Mouse (Mus musculus): ENCODE measurements around the gene Bckdha.

Bckdha gene

GRCm38 (mm10) chr7:25681341-25682231 is 22.8 kb upstream of the Bckdha start:
- no peak for DNase-seq (ENCODE audit: low read depth, low spot score)

DNA sequence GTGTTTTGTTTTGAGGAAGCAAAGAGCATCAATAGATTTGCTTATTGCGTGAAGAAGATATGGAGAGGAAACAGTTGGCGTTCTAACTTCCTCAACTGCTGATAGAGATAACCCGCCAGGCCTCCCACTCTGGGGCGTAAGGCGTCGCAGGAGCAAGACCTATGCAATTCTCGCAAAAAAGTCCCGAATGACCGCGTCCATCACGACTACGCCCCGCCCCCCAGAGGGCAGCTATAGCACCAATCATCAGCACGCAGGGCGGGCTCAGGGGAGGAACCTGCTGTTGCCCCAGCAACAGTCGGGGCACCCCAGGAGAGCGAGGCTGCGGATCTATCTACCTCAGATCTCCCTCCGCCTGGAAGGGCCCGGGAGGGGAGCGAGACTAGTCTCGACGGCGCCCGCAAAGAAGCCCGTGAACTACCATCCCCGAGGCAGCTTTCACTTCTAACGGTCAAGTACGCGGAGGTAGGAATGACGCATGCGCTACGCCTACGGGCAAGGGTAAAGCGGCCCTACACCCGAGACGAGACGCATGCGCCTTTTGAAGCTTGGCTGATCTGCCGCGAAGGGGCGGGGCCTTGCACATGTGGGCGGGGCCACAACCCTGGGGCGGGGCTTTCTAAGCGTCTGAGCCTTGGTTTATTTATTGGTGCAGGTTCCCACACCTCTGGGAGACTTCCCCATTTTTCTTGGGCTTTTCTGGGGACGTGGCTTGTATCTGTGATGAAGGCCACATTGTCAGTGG is 21.9 kb upstream of the Bckdha start, which contains the start of gene B9d2:
Gene B9d2, plus strand, starts transcription at position 267 of the 745 bp plus-strand sequence.
- peak; percentile 91 for DNase-seq (ENCODE audit: low read depth, low spot score)

DNA sequence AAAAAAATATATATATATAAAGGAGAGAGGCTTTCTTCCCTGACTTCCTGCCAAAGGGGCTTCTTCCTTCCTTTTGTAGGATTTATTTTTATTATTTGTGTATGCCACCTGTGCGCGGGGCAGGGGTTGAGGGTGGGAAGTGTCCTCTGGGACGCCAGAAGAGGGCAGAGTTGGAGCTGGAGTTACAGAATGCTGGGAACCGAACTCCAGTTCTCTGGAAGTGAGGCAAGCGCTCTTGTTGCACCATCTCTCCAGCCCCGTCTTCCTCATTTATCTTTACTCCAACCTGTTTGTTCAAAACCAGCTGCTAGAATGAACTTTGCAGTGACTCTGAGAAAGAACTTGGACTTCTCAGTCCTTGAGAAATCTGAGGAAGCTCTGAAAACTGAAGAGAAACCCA is 21.2 kb upstream of the Bckdha start:
- no peak for DNase-seq (ENCODE audit: low read depth, low spot score)

DNA sequence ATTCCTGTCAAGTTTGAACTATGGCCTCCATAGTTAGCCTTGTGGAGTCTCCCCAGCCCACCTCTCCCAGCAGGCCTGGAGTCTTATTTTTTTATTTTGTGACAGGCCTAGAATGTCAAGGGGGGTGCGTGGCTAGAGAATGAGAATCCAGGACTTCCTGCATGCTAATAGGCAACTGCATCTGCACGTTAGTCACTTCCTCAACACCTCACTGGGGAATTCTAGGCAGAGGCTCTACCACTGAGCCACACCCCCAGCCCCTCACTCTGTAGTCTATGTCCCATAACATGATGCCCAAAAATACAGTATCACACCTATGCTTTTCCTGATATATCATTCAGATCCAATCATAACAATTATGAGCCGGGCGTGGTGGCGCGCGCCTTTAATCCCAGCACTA is 18.2 kb upstream of the Bckdha start:
- no peak for DNase-seq (ENCODE audit: low read depth, low spot score)

DNA sequence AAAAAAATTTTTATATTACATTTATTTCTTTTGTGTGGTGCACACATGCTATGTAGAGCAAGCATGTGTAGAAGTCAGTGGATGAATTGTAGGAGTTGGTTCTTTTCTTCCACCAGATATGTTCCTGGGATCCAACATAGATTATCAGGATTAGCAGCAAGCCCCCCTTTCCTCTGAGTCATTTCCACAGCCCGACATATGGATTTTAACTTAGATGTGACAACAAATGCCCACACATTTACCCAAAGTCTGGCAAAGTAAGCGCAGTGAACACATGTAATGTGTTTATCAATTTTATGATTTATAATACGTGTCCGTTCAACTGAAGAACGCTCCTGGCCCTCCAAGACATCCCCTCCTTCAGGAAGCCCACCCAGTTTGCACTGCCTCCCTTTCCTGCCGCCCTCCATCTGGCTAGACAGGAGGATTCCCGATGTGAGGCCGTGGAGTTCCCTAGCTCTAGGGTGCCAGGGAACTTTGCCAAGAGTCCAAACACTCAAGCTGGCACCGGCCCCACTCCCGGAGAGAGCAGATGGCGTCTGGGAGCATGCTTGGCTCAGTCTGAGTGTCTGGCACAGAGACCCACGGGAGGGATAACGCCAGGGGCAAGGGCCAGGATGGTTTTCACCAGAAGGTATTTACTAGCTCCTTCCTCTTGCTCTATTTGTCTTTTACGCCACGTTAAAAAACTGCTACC is 17.5 kb upstream of the Bckdha start:
- DNase-seq (ENCODE audit: low read depth, low spot score), result no peak

DNA sequence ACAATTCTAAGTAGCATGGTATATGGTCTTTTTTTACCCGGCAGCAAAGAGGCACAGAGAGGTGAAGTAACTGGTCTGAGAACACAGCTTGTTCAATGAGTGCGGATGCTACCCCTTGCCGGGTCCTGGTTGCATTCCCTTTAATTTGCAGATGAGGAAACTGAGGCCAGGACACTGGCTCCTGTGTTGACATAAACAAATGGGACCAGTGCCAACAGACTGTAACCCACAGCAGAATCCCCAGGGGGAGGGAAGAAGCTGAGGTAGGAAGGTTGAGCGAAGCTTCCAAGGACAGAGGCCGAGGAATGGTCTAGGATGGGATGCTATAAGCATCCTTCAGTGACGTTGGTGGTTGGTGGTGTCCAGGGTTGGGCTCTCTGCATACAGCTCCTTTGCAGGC is 16.6 kb upstream of the Bckdha start:
- DNase-seq (ENCODE audit: low read depth, low spot score), result no peak

DNA sequence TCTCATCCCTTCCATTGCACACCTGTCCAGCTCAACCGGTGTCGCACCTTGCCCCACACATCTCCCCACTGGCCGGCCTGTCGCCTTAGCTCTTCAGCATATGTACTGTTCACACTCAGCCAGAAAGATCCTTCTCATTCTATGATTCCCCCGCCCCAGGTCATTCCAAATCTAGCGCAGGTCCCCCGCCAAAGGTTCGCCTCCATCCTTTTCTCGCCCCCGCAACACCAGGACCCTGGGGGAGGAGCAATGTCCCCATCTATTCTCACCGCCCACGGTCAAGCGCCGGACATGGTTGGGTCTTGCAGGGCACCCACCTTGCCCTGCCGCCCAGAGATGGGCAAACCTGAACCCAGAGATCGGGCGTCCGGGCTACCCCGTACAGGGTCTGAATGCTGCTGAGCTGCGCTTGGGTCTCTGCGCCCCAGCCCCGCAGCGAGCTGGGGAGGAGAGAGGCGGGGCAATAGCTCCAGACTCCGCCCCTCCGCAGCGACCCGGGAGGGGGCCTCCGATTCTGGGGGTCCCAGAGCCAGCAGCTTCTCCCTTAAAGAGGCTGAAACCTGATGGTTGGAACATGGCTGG is 16.0 kb upstream of the Bckdha start, which contains the start of gene Tmem91:
Gene Tmem91, minus strand, starts transcription at position 448 of the 582 bp plus-strand sequence.
- DNase-seq (ENCODE audit: low read depth, low spot score), result no peak

GRCm38 (mm10) chr7:25674297-25674696 is 15.5 kb upstream of the Bckdha start:
- no peak for DNase-seq (ENCODE audit: low read depth, low spot score)

DNA sequence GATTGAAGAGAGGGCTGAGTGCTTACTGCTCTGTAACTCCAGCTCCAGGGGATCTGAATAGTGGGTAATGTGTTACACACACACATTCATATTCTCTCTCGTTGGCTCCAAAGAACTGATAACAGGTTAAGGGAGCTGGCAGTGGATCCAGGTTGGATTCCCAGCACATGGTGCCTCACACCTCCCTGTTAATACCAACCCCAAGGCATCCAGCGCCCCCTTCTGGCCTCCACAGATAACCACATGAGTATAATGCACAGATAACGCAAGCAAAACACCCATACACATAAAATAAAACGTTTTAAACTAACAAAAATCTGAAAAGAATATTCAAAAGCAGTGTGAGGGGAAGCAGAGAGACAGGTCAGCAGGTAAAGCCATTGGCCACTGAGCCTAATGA is 13.7 kb upstream of the Bckdha start:
- no peak for DNase-seq (ENCODE audit: low read depth, low spot score)

- DNase-seq (ENCODE audit: low read depth, low spot score), result no peak
Measured at GRCm38 (mm10) chr7:25671686-25672085, 12.9 kb upstream of the Bckdha start.

DNA sequence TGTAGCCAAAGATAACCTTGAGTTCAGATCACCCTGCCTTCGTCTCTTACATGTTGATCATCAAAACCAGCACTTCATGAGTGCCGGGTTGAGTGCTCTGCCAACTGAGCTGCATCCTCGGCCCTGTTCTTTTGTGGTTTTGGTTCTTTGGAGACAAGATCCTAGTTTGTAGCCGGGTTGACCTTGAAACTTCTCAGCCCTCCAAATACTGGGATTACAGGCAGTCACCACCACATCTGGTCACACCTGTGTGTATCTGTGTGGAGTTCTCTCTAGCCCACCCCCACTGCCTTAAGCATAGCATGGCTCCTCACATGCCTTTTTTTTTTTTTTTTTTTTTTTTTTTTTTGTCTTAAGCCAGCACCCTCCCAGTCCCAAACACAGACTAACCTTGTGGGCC is 11.3 kb upstream of the Bckdha start:
- no peak for DNase-seq (ENCODE audit: low read depth, low spot score)

DNA sequence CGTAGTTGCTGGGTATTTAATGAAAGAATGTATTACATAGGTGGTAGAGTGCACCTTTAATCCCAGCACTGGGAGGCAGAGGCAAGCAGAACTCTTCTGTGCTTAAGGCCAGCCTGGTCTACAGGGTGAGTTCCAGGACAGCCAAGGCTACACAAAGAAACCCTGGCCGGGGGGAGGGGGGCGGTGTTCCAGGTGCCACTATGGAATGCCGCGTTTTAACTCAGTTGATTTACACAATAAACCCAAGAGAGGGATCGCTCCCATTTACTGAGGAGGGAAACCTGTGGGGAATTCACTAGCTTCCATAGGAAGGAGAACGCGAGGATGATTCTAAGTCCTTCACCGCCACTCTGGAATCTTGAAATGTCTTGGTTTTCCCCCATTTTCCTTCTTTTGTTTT is 10.8 kb upstream of the Bckdha start:
- no peak for DNase-seq (ENCODE audit: low read depth, low spot score)

DNA sequence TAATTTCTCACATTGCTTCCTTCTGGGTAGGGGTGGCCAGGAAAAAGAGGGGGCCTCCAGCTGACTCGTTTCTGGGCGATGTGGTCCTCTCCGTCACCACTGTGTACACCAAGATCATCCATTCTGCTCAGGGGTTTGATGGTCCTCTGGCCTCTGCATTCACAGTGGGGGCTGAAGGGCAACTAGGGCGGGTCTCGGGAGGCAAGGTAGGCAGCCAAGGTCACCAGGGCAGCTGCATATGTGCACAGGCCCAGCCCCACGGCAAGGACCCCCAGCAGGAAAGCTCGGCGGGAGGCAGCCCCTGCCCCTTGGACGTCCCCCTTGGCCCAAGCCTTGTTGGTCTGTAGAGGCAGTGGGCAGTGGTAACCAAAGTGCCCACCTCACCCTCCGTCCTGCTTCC is 10.4 kb upstream of the Bckdha start:
- DNase-seq (ENCODE audit: low read depth, low spot score), result no peak

GRCm38 (mm10) chr7:25666381-25666780 is 7.6 kb upstream of the Bckdha start:
- DNase-seq (ENCODE audit: low read depth, low spot score), result no peak

GRCm38 (mm10) chr7:25657785-25658184 is 996 bp downstream of the Bckdha start:
- no peak for DNase-seq (ENCODE audit: low read depth, low spot score)

GRCm38 (mm10) chr7:25655601-25656428 is 3.0 kb downstream of the Bckdha start:
- no peak for DNase-seq (ENCODE audit: low read depth, low spot score)

- no peak for DNase-seq (ENCODE audit: low read depth, low spot score)
Measured at GRCm38 (mm10) chr7:25652244-25652759, 6.5 kb downstream of the Bckdha start.

DNA sequence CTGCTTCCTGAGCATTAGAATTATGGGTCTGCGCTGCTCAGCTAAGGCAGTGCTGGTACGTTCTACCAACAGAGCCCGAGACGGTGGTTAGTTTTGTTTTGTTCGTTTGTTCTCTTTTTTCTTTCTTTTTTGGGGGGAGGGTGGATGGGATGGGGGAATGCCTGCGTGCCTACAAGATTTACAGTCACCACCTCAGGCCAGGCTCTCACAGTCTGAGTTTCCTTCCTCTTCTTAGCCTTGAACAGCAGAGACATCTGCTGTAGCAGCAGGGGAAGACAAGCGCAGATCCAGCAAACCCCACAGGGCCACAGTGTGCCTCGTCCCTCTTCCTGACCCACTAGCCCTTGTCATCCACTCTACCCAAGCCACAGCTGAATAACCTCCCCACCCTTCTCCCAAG is 7.5 kb downstream of the Bckdha start:
- DNase-seq (ENCODE audit: low read depth, low spot score), result no peak

DNA sequence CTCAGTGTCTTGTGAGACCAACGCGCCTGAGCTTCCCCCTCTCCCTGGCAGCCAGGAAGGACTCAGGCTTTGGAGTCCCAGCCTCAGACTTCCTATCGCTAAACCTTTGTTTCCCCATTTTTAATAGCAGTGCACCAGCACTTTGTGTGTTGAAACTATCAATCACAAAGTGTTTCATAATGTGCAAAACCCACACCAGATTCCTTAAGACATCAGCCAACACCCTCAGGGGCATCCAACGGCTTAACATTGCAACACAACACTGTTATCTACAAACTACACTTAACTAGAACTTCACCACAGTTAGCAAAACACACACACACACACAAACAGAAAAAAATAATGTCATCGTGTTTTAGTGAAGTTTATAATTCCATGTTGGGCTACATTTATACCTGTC is 8.9 kb downstream of the Bckdha start:
- no peak for DNase-seq (ENCODE audit: low read depth, low spot score)

GRCm38 (mm10) chr7:25647574-25648123 is 11.1 kb downstream of the Bckdha start:
- no peak for DNase-seq (ENCODE audit: low read depth, low spot score)
